Comparison of ENCODE assay signal across 8 mouse cellular contexts in genomic region chr4:150048038-150048437, GRCm38 (mm10). TPM values are rescaled to one million over a fixed set of nuclear protein-coding genes. Genes with fewer than 3 reads are reported as not detected.
A peak's percentile ranks its signal among the peaks of the same experiment; 100 is the strongest.
DNase-seq lines count a peak whose midpoint lies in the region; ATAC-seq lines count a peak whose summit lies in the region.

No protein-coding gene starts in this region.

- H3K4me3 ChIP-seq in heart, embryonic 16.5 days (ENCODE audit: low read length): peak overlapping the region; percentile 73
- H3K4me3 ChIP-seq in stomach, embryonic 15.5 days (replicated peaks): peak overlapping the region; percentile 48

- peak; percentile 66 for DNase-seq in ovary, adult 18-20 months (ENCODE audit: low spot score)
- no peak for DNase-seq in ovary, postnatal 10 days (ENCODE audit: low spot score)
- peak; percentile 58 for DNase-seq in embryo, embryonic 9.5 days (ENCODE audit: extremely low spot score)
- DNase-seq in kidney, postnatal 14 days: peak; percentile 79
- DNase-seq in lung, postnatal 4 days: peak; percentile 83 to 89
- no peak for DNase-seq in natural killer cell, adult 2 months (ENCODE audit: low spot score in 2 of 2)

- H3K27me3 ChIP-seq in heart, embryonic 16.5 days (ENCODE audit: control insufficient read depth, insufficient read depth, low read length): peaks cover 19% of the 10 kb centered on the region
- H3K27me3 ChIP-seq in stomach, embryonic 15.5 days (replicated peaks): peaks cover 6% of the 10 kb centered on the region; the same call in 1 of the 2 replicates

- H3K9ac ChIP-seq in heart, embryonic 16.5 days (ENCODE audit: low read length): peak overlapping the region; percentile 77
- peak overlapping the region; percentile 33; the same call in 1 of the 2 replicates for H3K9ac ChIP-seq in stomach, embryonic 15.5 days

- peak overlapping the region; percentile 96 for H3K4me2 ChIP-seq in heart, embryonic 16.5 days (ENCODE audit: low read depth, low read length)
- peak overlapping the region; percentile 88 for H3K4me2 ChIP-seq in stomach, embryonic 15.5 days

- H3K36me3 ChIP-seq in heart, embryonic 16.5 days (ENCODE audit: control insufficient read depth, insufficient read depth): no peaks in the 10 kb centered on the region
- H3K36me3 ChIP-seq in stomach, embryonic 15.5 days: no peaks in the 10 kb centered on the region

- peak overlapping the region; percentile 57 for H3K27ac ChIP-seq in heart, embryonic 16.5 days (ENCODE audit: low read length)
- no peak overlapping the region for H3K27ac ChIP-seq in stomach, embryonic 15.5 days

- peaks cover 14% of the 10 kb centered on the region for H3K4me1 ChIP-seq in heart, embryonic 16.5 days (ENCODE audit: control insufficient read depth, insufficient read depth, low read length)
- H3K4me1 ChIP-seq in stomach, embryonic 15.5 days: peaks cover 10% of the 10 kb centered on the region; the same call in 1 of the 2 replicates

- ATAC-seq in heart, embryonic 16.5 days (replicated peaks; ENCODE audit: extremely low read depth, insufficient read depth, low FRiP score): peak; percentile 84
- peak; percentile 56 for ATAC-seq in stomach, embryonic 15.5 days (ENCODE audit: insufficient read depth, low FRiP score, low read depth)

- under 1% methylated on average over 20 of the region's 20 CpGs for WGBS in heart, embryonic 16.5 days
- under 1% methylated on average over 20 of the region's 20 CpGs for WGBS in stomach, embryonic 15.5 days

- H3K9me3 ChIP-seq in heart, embryonic 16.5 days (replicated peaks; ENCODE audit: control insufficient read depth, low read length): no peaks in the 10 kb centered on the region
- no peaks in the 10 kb centered on the region for H3K9me3 ChIP-seq in stomach, embryonic 15.5 days

RNA-seq across cellular contexts. Expression of gene Gpr157, which starts 39.1 kb away (rescaled TPM):
- 4.3 and 4.5 TPM in 2 replicates for polyA plus RNA-seq in heart, embryonic 16.5 days (2015; fragmentation: Nextera tagmentation; extraction: Ambion mirVana)
- polyA plus RNA-seq in stomach, embryonic 15.5 days (2015; fragmentation: Nextera tagmentation; extraction: Ambion mirVana): 1.2 and 1.3 TPM in 2 replicates

RNA-seq across cellular contexts. Expression of gene H6pd, which starts 39.2 kb away (rescaled TPM):
- polyA plus RNA-seq in heart, embryonic 16.5 days (2015; fragmentation: Nextera tagmentation; extraction: Ambion mirVana): 11.4 and 14.6 TPM in 2 replicates
- 14.4 and 15.3 TPM in 2 replicates for polyA plus RNA-seq in stomach, embryonic 15.5 days (2015; fragmentation: Nextera tagmentation; extraction: Ambion mirVana)

Comparison
In these comparisons a context has a peak if more than half of its experiments do, and no peak if none do; other contexts are left out.
1. DNase-seq: peak in ovary, adult 18-20 months (single experiment), embryo, embryonic 9.5 days (single experiment), kidney, postnatal 14 days (single experiment) and lung, postnatal 4 days (2 of 2); none in ovary, postnatal 10 days (single experiment) and natural killer cell, adult 2 months (0 of 2).